Mouse (Mus musculus) spleen, adult 2 months (tissue): Measurements from ENCODE around the gene Rbm18. TPM values are rescaled to one million over a fixed set of nuclear protein-coding genes. Genes with fewer than 3 reads are reported as not detected.

Source experiments
- DNase-seq, 2 experiments: peaks; one replicate each; pipeline versions ENCODE4 v3.0.0 to v3.0.0-alpha.2; 2012 to 2021; ENCODE audit warnings: low spot score in 2 of 2, low read depth in 1 of 2
- H3K27ac ChIP-seq: fragments of 200-500 bp; 2 replicates; pipeline ENCODE4 v1.5.1; 2012; ENCODE audit warnings: low read length, inconsistent platforms; ENCODE audit not compliant: insufficient read depth
- H3K27me3 ChIP-seq: fragments of 200-500 bp; 2 replicates; pipeline ENCODE4 v1.6.1; 2012; ENCODE audit warnings: mild to moderate bottlenecking, moderate library complexity, low read length, inconsistent platforms; ENCODE audit not compliant: control insufficient read depth, insufficient read depth
- H3K36me3 ChIP-seq: fragments of 200-500 bp; 2 replicates; pipeline ENCODE4 v1.6.1; 2012; ENCODE audit warnings: mild to moderate bottlenecking, low read length, inconsistent platforms; ENCODE audit not compliant: control insufficient read depth, insufficient read depth
- H3K4me1 ChIP-seq: fragments of 200-500 bp; 2 replicates; pipeline ENCODE4 v1.6.1; 2011; ENCODE audit warnings: inconsistent platforms; ENCODE audit not compliant: control insufficient read depth, insufficient read depth, insufficient read length
- H3K4me3 ChIP-seq: fragments of 200-500 bp; 2 replicates; pipeline ENCODE4 v1.5.1; 2011; ENCODE audit warnings: mild to moderate bottlenecking, inconsistent platforms; ENCODE audit not compliant: insufficient read depth, insufficient read length; ENCODE audit errors: extremely low read depth
- CTCF ChIP-seq: fragments of 200-500 bp; IDR thresholded peaks from 2 replicates; pipeline ENCODE4 v1.5.1; 2011; ENCODE audit warnings: mild to moderate bottlenecking, inconsistent platforms; ENCODE audit not compliant: insufficient read depth, insufficient read length, insufficient replicate concordance; ENCODE audit errors: extremely low read depth
- POLR2A ChIP-seq: fragments of 200-500 bp; IDR thresholded peaks from 2 replicates; pipeline ENCODE4 v1.6.1; 2011; ENCODE audit warnings: low read depth, low read length, inconsistent platforms
- WGBS: fragments of 180-500 bp; shearing (Covaris S2); methylation state at CpG from one replicate; pipeline ENCODE4 v1.1.7; 2018; 5-methylcytosine and 5-hydroxymethylcytosine counted together
- polyA plus RNA-seq: library from polyadenylated mRNA; depleted of rRNA; stranded (reverse); fragments of >200 nt; gene quantifications from 2 replicates; pipeline ENCODE4 v1.2.3, GENCODE M21; 2012; rRNA removed

Rbm18 gene
- polyA plus RNA-seq, 1 experiment, result 6.1 TPM

GRCm38 (mm10) chr2:36075210-36075609 lies 61.4 kb downstream of the Rbm18 start:
- no peak for TF ChIP-seq POLR2A
- TF ChIP-seq CTCF, result no peak
- no peaks in the 10 kb centered on the region for H3K36me3 ChIP-seq
- DNase-seq, result no peak
- no peaks in the 10 kb centered on the region for H3K27me3 ChIP-seq
- H3K27ac ChIP-seq, result no peak overlapping the region
- 38% methylated on average over 5 of the region's 5 CpGs for WGBS
- H3K4me1 ChIP-seq, result no peaks in the 10 kb centered on the region
- H3K4me3 ChIP-seq, result no peak overlapping the region

- Histone ChIP-seq H3K27ac (no peak overlapping the region), H3K27me3 (no peaks in the 10 kb centered on the region)
- 42% methylated on average over 3 of the region's 3 CpGs for WGBS
These were observed 62.8 kb downstream of the Rbm18 start for GRCm38 (mm10) chr2:36073781-36074180.

GRCm38 (mm10) chr2:36071660-36072305 lies 64.8 kb downstream of the Rbm18 start:
- no peak overlapping the region for H3K27ac ChIP-seq
- WGBS, result 91% methylated on average over 8 of the region's 8 CpGs
- no peak overlapping the region for H3K4me3 ChIP-seq
- no peaks in the 10 kb centered on the region for H3K27me3 ChIP-seq
- TF ChIP-seq POLR2A (no peak), CTCF (no peak)
- no peak for DNase-seq
- no peaks in the 10 kb centered on the region for H3K36me3 ChIP-seq
- H3K4me1 ChIP-seq, result no peaks in the 10 kb centered on the region

More at GRCm38 (mm10) chr2:36073781-36074180, 62.8 kb downstream of the Rbm18 start:
- no peak overlapping the region for H3K4me3 ChIP-seq
- no peaks in the 10 kb centered on the region for H3K4me1 ChIP-seq
- no peaks in the 10 kb centered on the region for H3K36me3 ChIP-seq
- TF ChIP-seq POLR2A (no peak), CTCF (no peak)
- no peak for DNase-seq

GRCm38 (mm10) chr2:36067132-36067531 lies 69.4 kb downstream of the Rbm18 start:
- Histone ChIP-seq H3K4me3 (no peak overlapping the region), H3K4me1 (no peaks in the 10 kb centered on the region), H3K36me3 (no peaks in the 10 kb centered on the region), H3K27me3 (no peaks in the 10 kb centered on the region), H3K27ac (no peak overlapping the region)
- WGBS, result 93% methylated on average over 9 of the region's 9 CpGs
- no peak for TF ChIP-seq CTCF
- no peak for TF ChIP-seq POLR2A
- no peak for DNase-seq

Other genes starting within 250 kb of the Rbm18 start
- gene Ttll11, start 156.9 kb downstream of the Rbm18 start, polyA plus RNA-seq, result 1.3 and 2.0 TPM in 2 replicates
- gene Ndufa8, start 87.4 kb downstream of the Rbm18 start, polyA plus RNA-seq, result 25.9 and 28.5 TPM in 2 replicates
- gene Morn5, start 87.3 kb downstream of the Rbm18 start, polyA plus RNA-seq, result not detected in 2 replicates
- 0.71 and 0.79 TPM in 2 replicates for gene Lhx6, start 31.4 kb downstream of the Rbm18 start, polyA plus RNA-seq
- 13.4 and 14.2 TPM in 2 replicates for gene Mrrf, start 384 bp downstream of the Rbm18 start, polyA plus RNA-seq
- 44.4 and 45.2 TPM in 2 replicates for gene Ptgs1, start 93.7 kb upstream of the Rbm18 start, polyA plus RNA-seq
- not detected in 2 replicates for gene Olfr338, start 236.7 kb upstream of the Rbm18 start, polyA plus RNA-seq